Mouse (Mus musculus): Measurements from ENCODE around the gene Ric8b. TPM values are rescaled to one million over a fixed set of nuclear protein-coding genes. Genes with fewer than 3 reads are reported as not detected.
A peak's percentile ranks its signal among the peaks of the same experiment; 100 is the strongest.

Ric8b gene
- total RNA-seq (2021): 10 to 100 TPM; 57.5 to 57.7 TPM
- long read RNA-seq, experiment 1, transcript Ric8b-202 (9 exons, 2,909 nt): major isoform, 18 of 43 reads
- long read RNA-seq, experiment 1, transcript Ric8b-201 (10 exons, 3,069 nt): minor isoform, 15 of 43 reads
- long read RNA-seq, experiment 1, partial matches to known transcripts: 1 of 43 reads
- long read RNA-seq, experiment 1, other reads (novel, unspliced or antisense): 9 of 43 reads
- long read RNA-seq, experiment 2, transcript Ric8b-201 (10 exons, 3,069 nt): major isoform, 15 of 38 reads
- long read RNA-seq, experiment 2, transcript Ric8b-202 (9 exons, 2,909 nt): minor isoform, 14 of 38 reads
- long read RNA-seq, experiment 2, partial matches to known transcripts: 0 of 38 reads
- long read RNA-seq, experiment 2, other reads (novel, unspliced or antisense): 9 of 38 reads

DNA sequence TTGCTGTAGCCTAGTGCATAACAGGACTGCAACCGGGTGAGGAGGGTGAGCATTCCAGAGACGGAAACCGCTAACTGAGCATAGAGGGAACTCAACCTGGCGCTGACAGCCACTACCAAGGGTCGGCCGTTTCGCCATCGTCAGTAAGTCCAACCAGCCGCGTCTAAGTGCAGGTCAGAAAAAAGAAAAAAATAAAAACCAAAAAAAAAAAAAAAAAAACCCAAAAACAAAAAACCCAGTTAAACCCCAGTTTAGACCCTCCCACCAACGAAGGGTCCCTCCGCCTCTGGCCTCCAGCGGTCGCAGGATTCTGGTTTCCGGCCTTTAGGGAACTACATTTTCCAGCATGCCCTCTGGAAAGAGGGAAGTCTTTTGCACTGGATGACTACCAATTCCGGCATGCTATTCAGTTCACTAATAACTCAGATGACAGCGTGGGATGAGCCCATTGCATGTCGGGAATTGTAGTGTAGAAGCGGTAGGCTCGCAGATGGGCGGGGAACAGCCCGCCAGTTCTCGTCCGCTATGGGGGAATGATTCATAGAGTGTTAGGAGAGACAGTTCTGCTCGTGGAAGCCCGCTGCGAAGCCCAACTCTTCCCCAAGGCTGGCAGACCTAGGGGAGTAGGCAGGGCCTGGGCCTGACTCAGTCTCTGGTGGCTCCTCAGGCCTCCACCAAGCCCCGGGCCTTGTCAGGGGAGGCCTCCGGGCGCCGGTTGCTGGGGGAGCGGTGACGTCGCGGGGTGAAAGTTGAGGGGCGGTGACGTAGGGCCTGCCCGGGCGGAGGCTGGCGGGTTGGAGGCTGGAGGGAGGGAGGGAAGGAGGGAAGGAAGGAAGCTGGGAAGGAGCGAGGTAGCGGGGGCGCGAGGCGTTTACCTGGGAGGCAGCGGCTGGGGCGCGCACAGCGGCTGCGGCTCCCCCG lies at the start of gene Ric8b:
Gene Ric8b (plus strand): TSS at position 807 of the 921 bp plus-strand sequence.
- H3K4me3 ChIP-seq: peak within 1 kb of the TSS; percentile 98
- peak within 1 kb of the TSS; percentile 99 for H3K27ac ChIP-seq
- peak; percentile 95 to 97 for DNase-seq (ENCODE audit: extremely low spot score in 1 of 2, low spot score in 2 of 2)
- intact Hi-C loops (cut with DNase I): loop anchor here (1.0 to 5.0 kb wide), 3 partner anchors 45 to 271 kb away; partner anchors contain the start of genes Fhl4 and Tmem263
- TF ChIP-seq CTCF (IDR thresholded peaks at IDR 0.05): no peak; the same call in 1 of the 2 replicates

DNA sequence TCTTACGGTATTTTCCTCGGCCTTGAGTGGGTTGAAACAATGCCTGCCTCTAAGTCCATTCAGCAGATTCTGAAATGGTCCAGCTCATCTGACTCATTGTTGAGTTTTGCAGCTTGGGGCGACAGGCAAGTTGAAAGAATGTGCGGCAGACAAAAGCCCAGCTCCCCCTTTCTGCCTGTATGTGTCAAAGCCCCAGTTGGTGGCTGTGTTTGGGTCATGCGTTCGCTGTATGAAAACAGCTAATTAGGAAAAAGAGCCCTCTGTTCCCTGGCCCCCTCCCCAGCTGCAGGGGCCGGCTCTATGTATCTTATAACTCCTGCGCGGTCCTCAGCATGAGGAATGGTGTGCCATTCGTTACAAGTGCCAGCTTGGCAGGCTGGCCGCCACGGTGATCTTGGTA lies 46.1 kb upstream of the Ric8b start:
- no peak overlapping the region for H3K27ac ChIP-seq
- TF ChIP-seq CTCF (IDR thresholded peaks at IDR 0.05): no peak
- H3K4me3 ChIP-seq: no peak overlapping the region
- intact Hi-C loops (cut with DNase I): no loop called here
- no peak for DNase-seq (ENCODE audit: extremely low spot score in 1 of 2, low spot score in 2 of 2)

DNA sequence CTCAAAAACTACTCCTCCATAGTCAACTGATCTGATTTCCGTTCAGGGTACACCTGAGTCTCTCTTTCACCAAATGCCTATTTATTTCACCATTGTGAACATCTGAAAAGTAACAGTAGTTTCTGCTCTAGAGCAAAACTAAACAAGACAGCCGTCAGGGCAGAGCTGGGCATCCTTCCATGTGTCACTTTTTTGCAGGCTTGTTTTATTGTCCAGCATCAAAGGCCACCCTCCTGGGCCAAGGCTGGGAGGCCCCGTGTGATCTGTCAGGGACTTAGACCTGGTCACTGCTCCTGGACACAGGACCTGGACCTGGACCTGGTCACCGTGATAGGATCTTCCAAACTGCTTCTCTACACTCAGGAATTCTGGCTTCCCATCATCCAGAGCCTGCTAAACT lies 45.5 kb upstream of the Ric8b start:
- intact Hi-C loops (cut with DNase I): no loop called here
- no peak for TF ChIP-seq CTCF (IDR thresholded peaks at IDR 0.05)
- no peak overlapping the region for H3K27ac ChIP-seq
- no peak for DNase-seq (ENCODE audit: extremely low spot score in 1 of 2, low spot score in 2 of 2)
- H3K4me3 ChIP-seq: no peak overlapping the region

DNA sequence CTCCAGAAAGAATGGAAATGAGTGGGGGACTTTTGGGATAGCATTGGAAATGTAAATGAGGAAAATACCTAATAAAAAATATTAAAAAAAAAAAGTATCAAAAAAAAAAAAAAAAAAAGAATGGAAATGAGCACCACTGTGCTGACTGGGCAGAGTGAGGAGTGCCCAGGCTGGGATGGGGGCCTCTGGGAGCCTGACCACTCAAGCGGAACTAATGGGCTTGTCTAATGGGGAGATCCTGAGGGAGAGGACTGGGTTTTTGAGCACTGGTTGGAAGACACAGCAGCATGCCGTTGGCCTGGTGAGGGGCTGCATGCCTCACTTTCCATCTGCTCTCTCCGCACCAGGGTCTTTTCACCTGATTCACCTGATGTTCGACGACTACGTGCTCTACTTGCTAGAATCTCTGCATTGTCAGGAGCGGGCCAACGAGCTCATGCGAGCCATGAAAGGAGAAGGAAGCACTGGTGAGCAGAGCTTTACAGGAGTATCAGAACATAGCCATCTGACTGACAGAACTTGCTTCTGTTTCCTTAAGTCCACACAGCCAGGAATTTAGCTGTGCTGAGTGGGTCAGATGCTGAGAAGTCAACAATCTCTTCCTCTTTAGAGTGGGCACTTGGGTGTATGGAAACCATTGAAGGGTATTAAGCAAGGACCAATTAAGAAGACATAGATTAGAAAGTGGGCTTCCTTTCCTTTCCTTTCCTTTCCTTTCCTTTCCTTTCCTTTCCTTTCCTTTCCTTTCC lies 37.4 kb upstream of the Ric8b start:
- intact Hi-C loops (cut with DNase I): no loop called here
- TF ChIP-seq CTCF (IDR thresholded peaks at IDR 0.05): no peak

DNA sequence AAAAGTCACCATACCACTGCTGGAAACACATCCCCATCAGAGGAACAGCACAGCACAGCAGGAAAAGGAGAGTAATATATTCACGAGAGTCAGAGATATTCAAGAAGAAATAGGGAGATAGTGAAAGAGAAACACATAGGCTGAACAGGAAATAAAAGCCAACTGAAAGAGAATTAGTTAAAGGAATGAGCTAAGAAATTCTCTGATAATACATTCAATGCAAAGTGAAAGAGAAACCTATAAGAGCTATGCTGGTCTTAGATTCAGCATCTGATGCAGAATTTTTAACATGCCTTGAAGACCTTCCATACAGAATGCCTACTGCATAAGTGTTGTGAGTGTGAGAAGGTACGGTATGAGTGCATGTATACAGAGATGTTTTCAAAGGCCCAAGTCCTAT lies 34.9 kb upstream of the Ric8b start:
- Histone ChIP-seq H3K4me3 (no peak overlapping the region), H3K27ac (no peak overlapping the region)
- intact Hi-C loops (cut with DNase I): no loop called here
- no peak for DNase-seq (ENCODE audit: extremely low spot score in 1 of 2, low spot score in 2 of 2)
- no peak for TF ChIP-seq CTCF (IDR thresholded peaks at IDR 0.05)

More for the DNA sequence above, 37.4 kb upstream of the Ric8b start:
- Histone ChIP-seq H3K27ac (no peak overlapping the region), H3K4me3 (no peak overlapping the region)
- DNase-seq (ENCODE audit: extremely low spot score in 1 of 2, low spot score in 2 of 2): no peak

DNA sequence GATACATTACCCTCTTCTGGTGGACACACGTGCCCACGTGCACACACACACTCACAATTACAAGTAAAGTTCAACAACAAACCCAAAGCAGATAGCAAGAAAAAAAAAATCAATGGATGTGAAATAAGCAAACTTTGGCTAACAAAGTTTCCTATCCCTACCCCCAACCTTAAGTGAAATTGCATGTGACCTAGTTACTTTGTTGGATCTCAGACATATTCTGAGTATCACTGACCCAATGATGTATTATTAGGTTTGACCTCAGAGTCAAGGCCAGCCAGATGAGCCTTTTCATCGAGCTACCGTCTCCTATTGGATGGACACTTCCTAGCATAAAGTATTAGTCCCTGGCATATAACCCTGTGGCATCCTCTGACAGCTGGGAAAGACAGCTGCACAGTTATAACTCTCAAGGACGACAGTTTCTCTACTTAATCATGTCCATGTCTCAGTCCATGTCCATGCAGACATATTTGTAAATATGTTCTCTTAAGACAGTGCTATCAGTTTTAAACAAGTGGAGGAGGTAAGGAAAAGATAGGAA lies 32.0 kb upstream of the Ric8b start:
- Histone ChIP-seq H3K4me3 (no peak overlapping the region), H3K27ac (no peak overlapping the region)
- intact Hi-C loops (cut with DNase I): no loop called here
- no peak for DNase-seq (ENCODE audit: extremely low spot score in 1 of 2, low spot score in 2 of 2)
- no peak for TF ChIP-seq CTCF (IDR thresholded peaks at IDR 0.05)

DNA sequence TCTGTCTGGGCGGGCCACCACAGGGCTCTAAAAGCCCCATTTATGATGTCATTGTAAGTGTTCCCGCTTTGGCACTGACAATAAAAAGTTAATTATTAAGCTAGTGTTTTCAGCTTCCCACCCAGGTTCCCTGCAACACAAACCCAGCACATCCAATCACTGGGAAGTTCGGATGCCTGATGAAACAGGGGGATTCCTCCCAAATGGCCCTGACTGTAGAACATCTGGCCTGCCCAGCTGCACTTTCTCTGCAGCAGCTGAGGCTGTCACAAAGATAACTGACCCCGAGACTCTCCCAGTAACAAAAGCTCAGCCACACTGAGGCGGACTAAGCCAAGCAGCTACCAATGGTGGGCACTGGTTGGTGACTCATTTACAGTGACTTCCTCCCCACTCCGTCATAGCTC lies 31.2 kb upstream of the Ric8b start:
- no peak for DNase-seq (ENCODE audit: extremely low spot score in 1 of 2, low spot score in 2 of 2)
- TF ChIP-seq CTCF (IDR thresholded peaks at IDR 0.05): no peak
- Histone ChIP-seq H3K27ac (no peak overlapping the region), H3K4me3 (no peak overlapping the region)
- intact Hi-C loops (cut with DNase I): no loop called here

DNA sequence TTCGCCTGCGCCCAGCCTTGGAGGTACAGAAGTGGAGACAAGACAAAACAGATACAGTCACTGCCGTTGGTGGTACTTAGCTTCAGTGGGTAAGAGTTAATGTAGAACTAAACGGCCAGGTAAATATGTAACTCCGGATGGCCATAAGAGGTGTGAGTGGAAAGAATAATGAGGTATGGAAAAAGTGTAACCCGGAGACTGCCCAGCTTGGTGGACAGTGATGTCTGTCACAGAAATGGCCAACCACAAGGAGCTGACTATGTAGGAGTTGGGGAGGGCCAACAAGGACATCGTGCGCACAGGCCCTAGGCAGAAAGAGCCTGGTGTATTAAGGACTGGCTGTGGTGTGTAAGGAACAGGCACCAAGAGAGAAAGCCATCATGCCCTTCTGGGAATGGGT lies 30.6 kb upstream of the Ric8b start:
- no peak overlapping the region for H3K27ac ChIP-seq
- no peak for TF ChIP-seq CTCF (IDR thresholded peaks at IDR 0.05)
- H3K4me3 ChIP-seq: no peak overlapping the region
- intact Hi-C loops (cut with DNase I): no loop called here
- DNase-seq (ENCODE audit: extremely low spot score in 1 of 2, low spot score in 2 of 2): no peak

DNA sequence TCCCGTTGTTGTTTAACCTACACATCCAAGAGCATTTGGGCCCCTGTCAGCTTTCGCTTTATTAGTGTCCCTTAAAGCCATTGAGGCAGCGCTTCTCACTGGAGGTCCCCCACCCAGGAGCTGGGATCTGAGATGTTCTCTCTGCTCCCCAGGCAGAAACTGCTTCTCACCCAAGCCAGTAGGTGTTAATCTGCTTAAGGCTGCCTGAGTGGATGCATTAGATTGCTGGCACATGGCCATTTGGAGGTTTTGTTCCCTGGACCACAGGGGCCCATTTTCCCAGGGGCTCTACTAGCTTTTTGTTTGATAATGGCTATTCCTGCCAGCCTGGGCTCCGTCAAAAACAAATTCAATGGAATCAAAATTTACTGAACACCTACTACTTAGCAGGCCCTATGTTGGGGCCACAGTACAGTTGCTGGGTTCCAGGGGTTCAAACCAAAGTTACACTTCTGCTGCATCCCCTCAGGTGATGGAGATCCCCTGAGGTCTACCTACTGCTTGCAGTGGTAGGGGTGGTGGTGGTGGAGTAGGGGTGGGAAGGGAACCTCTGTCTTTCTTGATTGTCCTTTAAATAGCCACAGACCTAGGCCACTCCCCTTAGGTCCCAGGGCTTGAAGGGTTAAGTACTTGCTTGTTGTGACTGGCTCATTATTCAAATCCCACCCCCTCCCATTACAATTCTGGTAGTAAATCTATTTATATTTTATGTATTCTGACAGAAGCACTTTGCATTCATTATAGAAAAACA lies 28.1 kb upstream of the Ric8b start:
- no peak overlapping the region for H3K4me3 ChIP-seq
- intact Hi-C loops (cut with DNase I): no loop called here
- DNase-seq (ENCODE audit: extremely low spot score in 1 of 2, low spot score in 2 of 2): no peak
- TF ChIP-seq CTCF (IDR thresholded peaks at IDR 0.05): no peak
- no peak overlapping the region for H3K27ac ChIP-seq

DNA sequence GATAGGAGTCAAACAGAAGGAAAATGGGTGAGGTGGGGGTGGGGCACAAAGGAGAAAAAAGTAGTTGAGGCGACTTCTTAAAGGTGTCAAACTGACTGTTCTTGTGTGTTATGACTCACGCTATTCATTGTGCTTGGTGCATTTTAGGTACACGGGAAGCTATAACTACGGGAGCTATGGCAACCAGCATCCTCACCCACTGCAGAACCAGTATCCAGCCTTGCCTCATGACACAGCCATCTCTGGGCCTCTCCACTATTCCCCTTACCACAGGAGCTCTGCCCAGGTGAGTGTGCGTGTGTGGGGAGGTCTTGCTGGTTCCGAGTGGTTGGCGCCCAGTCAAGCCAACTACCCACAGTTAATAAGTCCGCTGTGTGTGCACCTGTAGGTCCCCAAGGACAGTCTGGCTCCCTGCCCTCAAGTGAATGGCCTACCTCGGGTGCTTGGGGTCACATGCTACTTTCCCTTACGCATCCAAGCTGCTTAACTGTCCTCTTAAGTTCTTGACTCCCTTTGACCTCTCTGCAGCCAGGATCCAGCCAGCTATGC lies 21.5 kb upstream of the Ric8b start:
- intact Hi-C loops (cut with DNase I): no loop called here
- peak; percentile 33 to 50 for DNase-seq (ENCODE audit: extremely low spot score in 1 of 2, low spot score in 2 of 2)
- Histone ChIP-seq H3K27ac (peak overlapping the region; percentile 61), H3K4me3 (no peak overlapping the region)
- TF ChIP-seq CTCF (IDR thresholded peaks at IDR 0.05): no peak
